Mouse (Mus musculus): ENCODE measurements around the gene Ddx52. TPM values are rescaled to one million over a fixed set of nuclear protein-coding genes. Genes with fewer than 3 reads are reported as not detected.

Gene Ddx52
- polyA plus RNA-seq, 1 experiment, result 6.7 TPM

DNA sequence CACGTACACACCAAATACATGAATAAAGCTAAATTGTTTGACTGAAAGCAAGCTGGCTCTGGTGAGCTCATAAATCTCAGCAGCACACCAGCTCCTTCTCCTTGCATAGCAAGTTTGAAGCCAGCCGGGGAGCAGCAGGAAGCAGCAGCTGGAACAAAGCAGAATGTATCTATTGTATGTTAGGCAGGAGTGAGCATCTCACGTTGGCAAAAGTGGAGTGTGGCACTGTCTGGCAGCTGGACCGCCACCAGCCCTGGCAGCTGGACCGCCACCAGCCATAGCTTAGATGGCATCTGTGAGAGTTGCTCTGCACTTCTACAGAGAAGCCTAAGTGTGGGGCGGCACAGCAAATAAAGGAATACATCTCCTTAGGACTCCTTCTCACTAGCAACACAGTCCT is 62.1 kb downstream of the Ddx52 start:
- no peaks in the 10 kb centered on the region for H3K27me3 ChIP-seq (ENCODE audit: control insufficient read depth, insufficient read depth, low read length)
- H3K4me3 ChIP-seq (ENCODE audit: control insufficient read depth, low read depth, low read length), result no peak overlapping the region
- TF ChIP-seq CTCF (IDR thresholded peaks at IDR 0.05; ENCODE audit: control insufficient read depth, insufficient read depth, insufficient replicate concordance, low read depth, low read length) (no peak), POLR2A (IDR thresholded peaks at IDR 0.05; ENCODE audit: control insufficient read depth, low read depth, low read length) (no peak)
- no peaks in the 10 kb centered on the region; the same call in 1 of the 2 replicates for H3K36me3 ChIP-seq (ENCODE audit: control insufficient read depth, insufficient read depth, low read length)
- H3K27ac ChIP-seq (ENCODE audit: control insufficient read depth, insufficient read depth, low read depth, low read length), result no peak overlapping the region
- H3K4me1 ChIP-seq (ENCODE audit: control insufficient read depth, insufficient read depth, low read length), result no peaks in the 10 kb centered on the region

DNA sequence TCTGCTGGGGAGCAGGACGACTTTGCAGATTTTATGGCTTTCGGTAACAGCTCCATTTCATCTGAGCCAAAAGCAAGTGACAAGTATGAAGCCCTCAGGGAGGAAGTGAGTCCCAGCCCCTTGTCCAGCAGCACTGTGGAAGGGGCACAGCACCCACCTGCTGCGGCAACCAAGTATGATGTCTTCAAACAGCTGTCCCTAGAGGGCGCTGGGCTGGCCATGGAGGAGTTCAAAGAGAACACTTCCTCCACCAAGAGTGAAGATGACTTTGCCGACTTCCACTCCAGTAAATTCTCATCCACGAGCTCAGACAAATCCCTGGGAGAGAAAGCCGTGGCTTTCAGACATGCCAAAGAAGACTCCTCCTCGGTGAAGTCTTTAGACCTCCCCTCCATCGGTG is 67.1 kb downstream of the Ddx52 start:
- Histone ChIP-seq H3K36me3 (ENCODE audit: control insufficient read depth, insufficient read depth, low read length) (no peaks in the 10 kb centered on the region; the same call in none of the 2 replicates), H3K27me3 (ENCODE audit: control insufficient read depth, insufficient read depth, low read length) (no peaks in the 10 kb centered on the region), H3K27ac (ENCODE audit: control insufficient read depth, insufficient read depth, low read depth, low read length) (no peak overlapping the region), H3K4me3 (ENCODE audit: control insufficient read depth, low read depth, low read length) (no peak overlapping the region), H3K4me1 (ENCODE audit: control insufficient read depth, insufficient read depth, low read length) (no peaks in the 10 kb centered on the region)
- no peak for TF ChIP-seq CTCF (IDR thresholded peaks at IDR 0.05; ENCODE audit: control insufficient read depth, insufficient read depth, insufficient replicate concordance, low read depth, low read length)
- no peak for TF ChIP-seq POLR2A (IDR thresholded peaks at IDR 0.05; ENCODE audit: control insufficient read depth, low read depth, low read length)

DNA sequence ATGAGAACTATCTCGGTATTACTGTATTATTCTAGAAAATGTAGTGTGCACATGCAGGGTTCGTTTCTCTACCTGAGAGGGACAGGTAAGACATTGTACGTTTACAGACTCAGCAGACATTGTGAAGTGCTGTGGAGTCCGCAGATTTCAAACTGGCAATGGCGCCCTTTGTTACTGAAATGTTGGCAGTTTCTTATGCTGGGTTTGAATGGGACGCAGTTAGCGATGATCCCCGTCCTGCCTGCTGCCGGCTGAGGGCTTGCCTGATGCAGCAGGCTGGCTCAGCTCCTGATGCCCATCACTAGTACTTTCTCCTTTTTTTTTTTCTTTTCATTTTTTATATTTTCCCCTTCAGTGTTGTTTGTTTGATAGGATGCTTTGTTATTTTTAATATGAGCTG is 68.5 kb downstream of the Ddx52 start:
- Histone ChIP-seq H3K4me1 (ENCODE audit: control insufficient read depth, insufficient read depth, low read length) (no peaks in the 10 kb centered on the region), H3K36me3 (ENCODE audit: control insufficient read depth, insufficient read depth, low read length) (no peaks in the 10 kb centered on the region; the same call in none of the 2 replicates), H3K27me3 (ENCODE audit: control insufficient read depth, insufficient read depth, low read length) (no peaks in the 10 kb centered on the region), H3K27ac (ENCODE audit: control insufficient read depth, insufficient read depth, low read depth, low read length) (no peak overlapping the region), H3K4me3 (ENCODE audit: control insufficient read depth, low read depth, low read length) (no peak overlapping the region)
- TF ChIP-seq POLR2A (IDR thresholded peaks at IDR 0.05; ENCODE audit: control insufficient read depth, low read depth, low read length) (no peak), CTCF (IDR thresholded peaks at IDR 0.05; ENCODE audit: control insufficient read depth, insufficient read depth, insufficient replicate concordance, low read depth, low read length) (no peak)

DNA sequence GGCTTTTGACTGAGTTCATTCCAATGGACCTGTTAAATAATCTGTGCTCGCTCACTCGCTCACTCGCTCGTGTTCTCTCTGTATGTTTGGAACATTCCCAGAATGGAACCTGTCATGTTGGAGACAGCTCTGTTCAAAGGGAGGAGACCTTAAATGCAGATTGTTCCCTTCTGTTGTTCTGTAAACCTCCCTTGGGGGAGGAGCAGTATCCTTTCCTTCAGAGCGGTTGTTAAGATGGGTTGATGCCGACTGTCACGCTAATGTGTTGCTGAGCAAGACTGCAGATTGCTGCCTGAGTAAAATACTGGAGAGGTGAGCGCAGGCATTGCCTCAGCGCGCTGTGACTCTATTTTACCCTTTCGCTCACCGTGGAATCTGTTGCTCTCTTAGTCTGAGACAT is 69.2 kb downstream of the Ddx52 start:
- no peak overlapping the region for H3K27ac ChIP-seq (ENCODE audit: control insufficient read depth, insufficient read depth, low read depth, low read length)
- H3K4me3 ChIP-seq (ENCODE audit: control insufficient read depth, low read depth, low read length), result no peak overlapping the region
- no peaks in the 10 kb centered on the region for H3K4me1 ChIP-seq (ENCODE audit: control insufficient read depth, insufficient read depth, low read length)
- H3K27me3 ChIP-seq (ENCODE audit: control insufficient read depth, insufficient read depth, low read length), result no peaks in the 10 kb centered on the region
- TF ChIP-seq POLR2A (IDR thresholded peaks at IDR 0.05; ENCODE audit: control insufficient read depth, low read depth, low read length) (no peak), CTCF (IDR thresholded peaks at IDR 0.05; ENCODE audit: control insufficient read depth, insufficient read depth, insufficient replicate concordance, low read depth, low read length) (no peak)
- no peaks in the 10 kb centered on the region; the same call in none of the 2 replicates for H3K36me3 ChIP-seq (ENCODE audit: control insufficient read depth, insufficient read depth, low read length)

DNA sequence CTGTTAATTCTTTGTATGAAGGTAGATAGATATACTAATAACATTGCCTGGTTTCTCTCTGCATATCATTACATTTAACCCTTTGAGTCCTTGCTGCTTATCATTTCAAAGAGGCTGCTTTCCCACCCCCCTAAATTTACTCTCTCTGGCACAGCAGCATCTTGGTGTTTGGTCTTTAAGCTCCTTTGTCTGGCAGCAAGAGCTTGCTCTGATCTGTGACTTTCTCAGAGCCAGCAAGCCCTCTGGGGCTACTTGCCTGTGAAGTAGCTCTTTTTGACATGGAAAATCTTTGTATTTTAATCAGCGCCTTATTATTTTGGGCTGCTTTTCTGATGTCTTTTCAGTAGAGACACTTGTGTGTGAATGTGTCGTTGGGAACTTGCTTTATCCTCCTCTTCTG is 69.7 kb downstream of the Ddx52 start:
- TF ChIP-seq CTCF (IDR thresholded peaks at IDR 0.05; ENCODE audit: control insufficient read depth, insufficient read depth, insufficient replicate concordance, low read depth, low read length) (no peak), POLR2A (IDR thresholded peaks at IDR 0.05; ENCODE audit: control insufficient read depth, low read depth, low read length) (no peak)
- H3K27ac ChIP-seq (ENCODE audit: control insufficient read depth, insufficient read depth, low read depth, low read length), result no peak overlapping the region
- no peak overlapping the region for H3K4me3 ChIP-seq (ENCODE audit: control insufficient read depth, low read depth, low read length)
- no peaks in the 10 kb centered on the region for H3K4me1 ChIP-seq (ENCODE audit: control insufficient read depth, insufficient read depth, low read length)
- no peaks in the 10 kb centered on the region for H3K27me3 ChIP-seq (ENCODE audit: control insufficient read depth, insufficient read depth, low read length)
- H3K36me3 ChIP-seq (ENCODE audit: control insufficient read depth, insufficient read depth, low read length), result no peaks in the 10 kb centered on the region; the same call in none of the 2 replicates

Other genes starting within 250 kb of the Ddx52 start
- 1.4 and 1.8 TPM in 2 replicates for gene Wfdc17, start 238.1 kb upstream of the Ddx52 start, polyA plus RNA-seq (2012; rRNA removed)
- not detected in 2 replicates for gene Wfdc18, start 233.0 kb upstream of the Ddx52 start, polyA plus RNA-seq (2012; rRNA removed)
- gene Wfdc21, start 195.1 kb upstream of the Ddx52 start, polyA plus RNA-seq (2012; rRNA removed), result 0.36 and 0.84 TPM in 2 replicates
- 6.1 TPM in 2 replicates for gene Heatr6, start 188.4 kb upstream of the Ddx52 start, polyA plus RNA-seq (2012; rRNA removed)
- 37.1 and 40.7 TPM in 2 replicates for gene Hnf1b, start 92.0 kb upstream of the Ddx52 start, polyA plus RNA-seq (2012; rRNA removed)
- 31.6 and 33.0 TPM in 2 replicates for gene Synrg, start 22.4 kb downstream of the Ddx52 start, polyA plus RNA-seq (2012; rRNA removed)
- gene Dusp14, start 127.2 kb downstream of the Ddx52 start, polyA plus RNA-seq (2012; rRNA removed), result 2.4 and 2.5 TPM in 2 replicates
- 3.5 and 4.2 TPM in 2 replicates for gene Tada2a, start 187.5 kb downstream of the Ddx52 start, polyA plus RNA-seq (2012; rRNA removed)
- 10.2 and 11.2 TPM in 2 replicates for gene Acaca, start 187.6 kb downstream of the Ddx52 start, polyA plus RNA-seq (2012; rRNA removed)
- gene Gm11437, start 225.4 kb downstream of the Ddx52 start, polyA plus RNA-seq (2012; rRNA removed), result not detected in 2 replicates